Mouse (Mus musculus) layer of hippocampus, adult 9-11 months (tissue): Measurements from ENCODE around the gene Pknox2.

Source experiments
- DNase-seq: peaks from one replicate; pipeline ENCODE4 v3.0.0; 2022

Pknox2 gene

GRCm38 (mm10) chr9:36933813-36934493 lies 213.3 kb downstream of the Pknox2 start:
- DNase-seq: peak; percentile 81

GRCm38 (mm10) chr9:36932950-36933812 lies 214.0 kb downstream of the Pknox2 start:
- DNase-seq: no peak

- DNase-seq: no peak
Observed at GRCm38 (mm10) chr9:36931657-36932056, 215.6 kb downstream of the Pknox2 start.

- no peak for DNase-seq
Observed at GRCm38 (mm10) chr9:36923753-36924152, 223.5 kb downstream of the Pknox2 start.

GRCm38 (mm10) chr9:36921718-36922415 lies 225.3 kb downstream of the Pknox2 start:
- DNase-seq: peak; percentile 82

DNA sequence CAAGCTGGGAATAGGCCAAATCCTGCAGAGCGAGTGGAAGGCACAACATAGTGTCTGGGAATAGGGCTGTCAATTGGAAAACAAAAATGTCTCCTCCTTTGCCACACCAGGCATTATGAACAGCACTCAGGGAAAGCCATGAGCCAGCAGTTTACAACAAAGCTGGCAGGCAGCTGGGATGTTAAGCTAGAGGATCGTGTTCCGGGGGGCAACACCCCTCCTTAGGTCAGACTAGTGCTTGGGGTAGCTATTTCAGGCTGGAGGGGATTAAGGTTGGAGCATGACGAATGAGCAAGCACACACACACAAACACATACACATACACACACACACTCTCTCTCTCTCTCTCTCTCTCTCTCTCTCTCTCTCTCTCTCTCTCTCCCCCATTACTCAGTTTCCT lies 227.7 kb downstream of the Pknox2 start:
- no peak for DNase-seq

DNA sequence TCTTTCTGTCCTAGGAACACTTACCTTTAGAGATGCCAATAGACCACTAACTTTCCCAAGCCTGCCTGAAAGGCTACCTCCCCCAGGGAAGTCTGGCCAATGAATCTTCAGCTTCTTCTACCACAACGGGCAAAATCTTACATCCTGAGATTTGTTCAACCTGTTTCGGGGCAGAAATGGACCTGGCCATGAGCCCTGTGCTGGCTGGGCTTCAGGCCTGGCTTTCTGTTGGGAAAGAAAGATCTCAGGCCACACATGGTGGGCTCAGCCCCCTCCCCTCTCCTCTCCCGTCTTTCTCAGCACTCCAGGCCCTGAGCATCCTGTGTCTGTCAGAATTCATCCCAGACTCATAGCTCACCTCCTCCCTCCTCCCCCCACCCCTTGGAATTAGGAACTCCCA lies 228.6 kb downstream of the Pknox2 start:
- DNase-seq: no peak

GRCm38 (mm10) chr9:36916915-36917314 lies 230.3 kb downstream of the Pknox2 start:
- DNase-seq: no peak

GRCm38 (mm10) chr9:36916362-36916761 lies 230.8 kb downstream of the Pknox2 start:
- DNase-seq: peak; percentile 74

GRCm38 (mm10) chr9:36905452-36905851 lies 241.8 kb downstream of the Pknox2 start:
- DNase-seq: no peak

GRCm38 (mm10) chr9:36900464-36900863 lies 246.7 kb downstream of the Pknox2 start:
- DNase-seq: no peak

GRCm38 (mm10) chr9:36898560-36898959 lies 248.6 kb downstream of the Pknox2 start:
- no peak for DNase-seq

DNA sequence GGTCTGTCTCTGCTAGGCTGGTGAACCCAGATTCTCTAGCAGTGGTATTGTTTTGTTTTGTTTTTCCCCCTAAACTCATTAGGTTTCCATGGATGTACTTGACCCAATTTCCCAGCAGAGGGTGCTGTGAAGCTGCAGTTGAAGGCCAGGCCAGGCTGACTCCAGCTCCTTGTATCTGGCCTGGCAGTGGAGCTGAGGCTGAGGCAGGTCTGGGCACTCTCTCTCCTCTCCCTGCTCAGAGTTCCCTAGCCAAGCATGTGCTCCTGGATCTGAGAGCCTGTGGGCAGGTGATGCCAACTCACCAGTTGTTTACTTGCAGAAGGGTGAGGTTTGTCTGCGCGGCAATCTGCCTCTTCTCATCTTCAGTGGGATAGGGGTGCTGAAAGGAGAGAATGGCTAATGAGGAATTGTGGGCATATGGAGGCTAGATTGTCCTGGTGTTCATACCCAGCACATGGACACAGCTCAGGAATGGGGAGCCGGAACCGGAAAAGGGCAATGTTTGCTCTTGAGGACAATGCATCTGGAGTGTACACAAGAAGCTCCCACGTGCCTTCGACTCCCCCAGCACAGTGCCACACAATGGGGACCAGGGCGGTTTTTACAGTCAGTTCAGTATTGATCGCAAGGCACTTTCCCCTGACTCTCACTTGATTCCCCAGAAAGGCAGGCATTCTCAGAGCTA lies 252.1 kb downstream of the Pknox2 start:
- DNase-seq: peak; percentile 75

DNA sequence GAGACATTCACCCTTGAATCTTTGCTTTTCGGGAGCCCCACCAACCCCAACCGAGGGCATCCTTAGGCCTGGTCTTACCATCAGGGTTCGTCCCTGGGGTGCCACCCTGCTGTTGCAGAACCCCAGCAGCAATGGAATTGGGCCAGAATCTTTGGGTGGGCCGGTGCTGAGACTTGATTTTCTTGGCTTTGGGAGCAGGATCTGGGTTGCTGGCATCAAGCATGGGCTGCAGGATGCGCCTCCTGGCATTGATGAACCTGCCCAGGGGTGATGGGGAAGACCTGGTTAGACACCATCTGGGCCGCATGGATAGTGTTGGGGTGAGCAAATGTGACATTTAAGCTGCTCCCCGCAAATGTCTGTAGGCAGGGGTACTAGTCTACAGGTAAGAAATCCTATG lies 253.0 kb downstream of the Pknox2 start:
- no peak for DNase-seq

DNA sequence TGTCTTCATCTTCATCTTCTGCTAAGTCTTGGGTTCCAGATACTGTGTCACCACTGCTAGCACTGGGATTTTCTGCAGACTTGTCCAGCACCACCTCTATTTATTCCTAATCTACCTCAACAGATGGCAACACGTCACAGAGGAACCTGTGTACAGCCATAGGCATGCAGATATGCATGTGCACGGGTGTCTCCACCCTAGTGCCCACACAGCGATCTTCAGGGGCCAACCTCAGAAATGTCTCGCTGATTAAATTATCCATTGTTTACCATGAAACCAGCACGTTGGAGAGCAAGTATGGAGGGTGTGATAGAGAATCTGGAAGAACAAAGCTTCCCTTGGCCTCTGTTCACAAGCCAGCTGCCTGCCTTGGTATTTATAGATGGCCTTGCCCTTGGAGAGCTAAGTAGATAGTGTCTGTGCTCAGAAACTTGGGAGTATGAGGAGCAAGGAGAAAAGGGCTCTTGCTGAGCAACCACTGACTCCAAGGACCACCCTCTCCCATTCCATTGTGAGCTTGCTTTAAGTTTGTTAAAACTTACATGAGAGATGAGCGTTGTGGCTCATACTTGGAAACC lies 253.7 kb downstream of the Pknox2 start:
- no peak for DNase-seq

- no peak for DNase-seq
Observed at GRCm38 (mm10) chr9:36890552-36890951, 256.7 kb downstream of the Pknox2 start.

- DNase-seq: no peak
Observed at GRCm38 (mm10) chr9:36885237-36885636, 262.0 kb downstream of the Pknox2 start.

DNA sequence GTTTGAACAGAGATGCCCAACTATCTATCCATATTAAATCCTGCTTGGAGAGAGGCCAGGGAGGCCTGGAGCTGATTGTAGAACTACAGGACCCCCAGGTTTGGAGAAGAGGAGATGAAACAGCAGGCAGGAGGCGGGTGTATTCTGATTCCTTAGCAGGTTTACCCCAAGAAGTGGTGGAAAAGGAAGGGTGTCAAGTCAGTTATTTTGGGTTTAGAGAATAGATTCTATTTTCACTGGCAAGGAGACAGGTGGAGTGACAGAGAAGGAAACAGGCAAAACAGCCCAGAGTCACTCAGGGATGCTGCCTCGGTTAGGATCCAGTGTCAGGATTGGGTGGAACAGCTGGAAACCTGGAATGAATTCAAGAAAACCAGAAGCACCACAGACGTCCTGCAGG lies 263.6 kb downstream of the Pknox2 start:
- DNase-seq: no peak

GRCm38 (mm10) chr9:36882034-36882745 lies 265.0 kb downstream of the Pknox2 start:
- peak; percentile 69 for DNase-seq

GRCm38 (mm10) chr9:36881615-36882014 lies 265.6 kb downstream of the Pknox2 start:
- no peak for DNase-seq

- DNase-seq: no peak
Observed at GRCm38 (mm10) chr9:36876787-36877186, 270.4 kb downstream of the Pknox2 start.

DNA sequence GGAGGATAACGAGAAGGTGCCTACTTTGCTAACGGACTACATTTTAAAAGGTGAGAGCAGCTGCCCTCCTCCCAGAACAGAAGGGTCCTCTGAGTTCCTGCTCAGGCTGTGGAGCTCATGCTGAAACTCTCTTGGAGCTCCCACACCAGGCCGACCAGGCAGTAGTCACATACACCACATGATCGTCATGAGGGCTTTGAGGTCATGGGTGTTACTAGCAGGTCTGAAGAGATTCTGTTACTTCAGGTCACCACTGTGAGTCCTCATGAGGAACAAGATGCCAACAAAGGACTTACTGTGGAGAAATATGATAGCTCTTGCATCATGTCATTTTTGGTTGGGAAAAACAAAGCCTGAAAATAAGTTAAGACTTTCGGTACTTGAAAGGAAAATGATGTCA lies 270.9 kb downstream of the Pknox2 start:
- no peak for DNase-seq
